Mouse (Mus musculus) v-Abl transformed pro-B cells (cell line): Measurements from ENCODE around the gene Gm14393.
"Not testable (repeated sequence)": the region's sequence is repeated elsewhere in the genome, so short reads cannot be mapped to it uniquely, and the experiment has no call there.

Source experiments
- in situ Hi-C, 2 experiments: fragments of 400-800 bp; cut with MboI; formaldehyde crosslinking; loops; one replicate each; pipeline ENCODE4 v1.15.1; 2025; ENCODE audit not compliant: unreplicated experiment in 2 of 2

The Gm14393 gene

GRCm38 (mm10) chr2:175067681-175068261 is at the start of gene Gm14393:
Gm14393 (minus strand) TSS chr2:175067781.
- in situ Hi-C loops, result not testable (repeated sequence)

- in situ Hi-C loops, result not testable (repeated sequence)
Observed at GRCm38 (mm10) chr2:175044268-175044667, 23.3 kb downstream of the Gm14393 start.
